Mouse (Mus musculus) embryonic fibroblast, embryonic 13.5 days (primary cell): ENCODE results near the gene Sectm1b. TPM values are rescaled to one million over a fixed set of nuclear protein-coding genes. Genes with fewer than 3 reads are reported as not detected.
"Not testable (repeated sequence)": the region's sequence is repeated elsewhere in the genome, so short reads cannot be mapped to it uniquely, and the experiment has no call there.

Experiments
- H3K27ac ChIP-seq: 2 replicates; pipeline ENCODE4 v1.5.1; 2012; ENCODE audit warnings: low read length, control low read depth, inconsistent platforms; ENCODE audit not compliant: insufficient read depth
- H3K4me1 ChIP-seq: 2 replicates; pipeline ENCODE4 v1.6.1; 2011; ENCODE audit warnings: low read length; ENCODE audit not compliant: control insufficient read depth, insufficient read depth
- H3K4me3 ChIP-seq: 2 replicates; pipeline ENCODE4 v1.5.1; 2011; ENCODE audit warnings: mild to moderate bottlenecking, control low read depth, low read length; ENCODE audit not compliant: insufficient read depth
- CTCF ChIP-seq: IDR thresholded peaks from 2 replicates; pipeline ENCODE4 v1.5.1; 2011; ENCODE audit warnings: mild to moderate bottlenecking, control low read depth, low read length, moderate library complexity, borderline replicate concordance; ENCODE audit not compliant: insufficient read depth
- POLR2A ChIP-seq: IDR thresholded peaks from 2 replicates; pipeline ENCODE4 v1.6.1; 2011; ENCODE audit warnings: low read depth, mild to moderate bottlenecking, control low read depth, low read length, moderate library complexity
- polyA plus RNA-seq: library from polyadenylated mRNA; stranded (reverse); fragments of >200 nt; gene quantifications from 2 replicates; pipeline ENCODE4 v1.2.4, GENCODE M21; 2011; ENCODE audit warnings: low read depth; ENCODE audit not compliant: missing spikeins, insufficient read length

Gene Sectm1b
- polyA plus RNA-seq = not detected in 2 replicates

- no peak within 1 kb of the TSS for H3K4me3 ChIP-seq
- H3K4me1 ChIP-seq = no peaks in the 10 kb centered on the region
- H3K27ac ChIP-seq = no peak within 1 kb of the TSS
- TF ChIP-seq POLR2A = no peak
- TF ChIP-seq CTCF = no peak
Measured at GRCm38 (mm10) chr11:121063379-121063778, at the start of gene Sectm1b. TSS of gene Sectm1b (minus strand) at chr11:121063569.

- TF ChIP-seq POLR2A = no peak
- TF ChIP-seq CTCF = no peak
- Histone ChIP-seq H3K27ac (no peak overlapping the region), H3K4me3 (no peak overlapping the region), H3K4me1 (no peaks in the 10 kb centered on the region)
Measured at GRCm38 (mm10) chr11:121112091-121112775, 48.9 kb upstream of the Sectm1b start.

DNA sequence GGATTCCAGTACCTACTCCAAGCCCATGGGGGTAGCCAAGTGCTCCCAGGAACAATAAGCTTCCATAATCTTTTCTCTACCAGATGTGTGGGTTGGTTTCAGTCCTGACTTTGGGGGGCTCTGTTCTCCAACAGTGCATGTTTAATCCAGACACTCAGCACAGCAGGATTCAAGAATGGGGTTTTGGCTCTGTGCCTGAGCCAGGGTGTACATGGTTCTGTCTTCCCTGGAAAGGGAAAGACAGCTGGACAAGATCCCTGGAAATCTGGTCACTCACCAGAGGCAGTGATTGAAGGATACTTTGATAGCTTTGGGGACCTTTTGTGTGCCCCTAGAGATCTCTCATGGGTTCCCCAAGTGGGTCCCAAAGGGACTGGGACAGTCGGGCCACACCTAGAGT is 48.2 kb upstream of the Sectm1b start:
- no peaks in the 10 kb centered on the region for H3K4me1 ChIP-seq
- TF ChIP-seq POLR2A = no peak
- no peak for TF ChIP-seq CTCF
- no peak overlapping the region for H3K4me3 ChIP-seq

DNA sequence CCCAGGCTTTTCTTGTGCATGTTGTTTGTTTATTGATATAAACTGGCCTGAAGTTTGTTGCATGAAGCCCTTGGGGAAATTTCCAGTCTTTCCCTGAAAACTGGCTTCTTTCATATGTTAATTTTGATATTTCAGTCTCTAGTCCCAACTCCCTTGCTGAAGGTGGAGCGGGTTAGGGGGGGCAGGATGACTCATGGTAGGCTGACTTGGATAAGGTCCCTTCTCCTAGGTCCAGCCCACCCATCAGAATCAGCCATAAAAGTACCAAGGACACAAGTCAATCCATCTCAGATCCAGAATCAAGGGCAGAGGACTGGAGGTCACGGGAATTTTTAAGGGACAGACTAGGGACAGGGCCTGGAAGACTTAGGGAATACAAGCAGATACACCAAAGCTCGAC is 47.7 kb upstream of the Sectm1b start:
- TF ChIP-seq POLR2A (no peak), CTCF (no peak)
- no peak overlapping the region for H3K27ac ChIP-seq
- H3K4me1 ChIP-seq = no peaks in the 10 kb centered on the region
- no peak overlapping the region for H3K4me3 ChIP-seq

More for the DNA sequence above, 48.2 kb upstream of the Sectm1b start:
- no peak overlapping the region for H3K27ac ChIP-seq

DNA sequence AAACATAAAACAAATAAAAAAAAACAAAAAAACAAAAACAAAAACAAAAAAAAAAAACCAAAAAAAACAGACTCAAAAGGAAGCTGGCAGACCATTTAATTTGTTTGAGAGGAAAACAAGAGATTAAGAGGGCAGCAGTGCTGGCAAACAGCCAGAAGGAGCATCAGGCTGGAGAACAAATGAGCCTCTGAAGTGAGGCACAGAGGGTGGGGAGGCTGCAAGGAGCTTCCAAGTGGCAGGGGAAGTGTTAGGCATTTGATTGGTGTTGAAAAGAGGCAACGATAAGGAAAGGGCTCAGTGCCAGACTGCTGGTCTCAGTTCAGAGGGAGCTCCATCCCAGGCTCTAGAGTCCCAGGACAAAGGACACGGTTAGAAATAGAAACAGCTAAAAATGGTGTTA is 46.6 kb upstream of the Sectm1b start:
- no peak overlapping the region for H3K27ac ChIP-seq
- TF ChIP-seq POLR2A (no peak), CTCF (no peak)
- H3K4me1 ChIP-seq = no peaks in the 10 kb centered on the region
- no peak overlapping the region for H3K4me3 ChIP-seq

GRCm38 (mm10) chr11:121108061-121108460 is 44.7 kb upstream of the Sectm1b start:
- H3K4me1 ChIP-seq = no peaks in the 10 kb centered on the region
- TF ChIP-seq POLR2A = no peak
- TF ChIP-seq CTCF = no peak
- no peak overlapping the region for H3K4me3 ChIP-seq
- H3K27ac ChIP-seq = no peak overlapping the region

- H3K4me3 ChIP-seq, H3K27ac ChIP-seq, H3K4me1 ChIP-seq: not testable (repeated sequence)
Measured at GRCm38 (mm10) chr11:121107242-121107641, 43.9 kb upstream of the Sectm1b start.

DNA sequence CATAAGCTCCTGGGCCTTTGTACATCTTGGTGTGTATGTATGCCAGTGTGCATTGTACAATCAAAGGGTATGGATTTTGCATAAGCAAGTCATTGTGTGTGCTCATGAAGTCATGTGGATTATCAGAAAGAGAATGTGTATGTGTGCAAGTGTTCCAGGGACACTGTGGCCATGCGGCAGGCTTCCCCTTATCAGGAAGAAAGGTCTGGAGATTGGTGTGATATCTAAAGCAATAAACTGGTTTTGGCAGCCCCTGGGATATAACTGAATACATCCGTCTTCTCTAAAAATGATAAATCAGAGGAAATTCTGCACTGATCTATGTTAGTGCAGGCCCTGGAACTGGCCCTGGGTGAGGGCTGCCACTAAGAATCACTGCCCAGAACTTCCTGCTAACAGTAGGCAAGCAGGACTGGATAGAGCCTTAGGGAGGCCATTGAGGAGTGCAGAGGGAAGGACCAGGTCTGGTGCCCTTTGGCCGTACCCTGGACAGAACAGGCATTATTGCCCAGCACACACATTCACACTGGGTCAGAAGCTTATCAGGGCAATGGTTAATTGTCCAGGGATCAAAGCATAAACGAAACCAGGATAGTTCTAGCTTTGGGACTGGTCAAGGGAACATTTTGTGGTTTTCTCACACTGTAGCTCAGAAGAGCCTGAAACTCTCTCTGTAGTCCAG is 37.9 kb upstream of the Sectm1b start:
- H3K4me3 ChIP-seq = no peak overlapping the region
- TF ChIP-seq POLR2A (no peak), CTCF (no peak)
- H3K27ac ChIP-seq = no peak overlapping the region
- no peaks in the 10 kb centered on the region for H3K4me1 ChIP-seq

DNA sequence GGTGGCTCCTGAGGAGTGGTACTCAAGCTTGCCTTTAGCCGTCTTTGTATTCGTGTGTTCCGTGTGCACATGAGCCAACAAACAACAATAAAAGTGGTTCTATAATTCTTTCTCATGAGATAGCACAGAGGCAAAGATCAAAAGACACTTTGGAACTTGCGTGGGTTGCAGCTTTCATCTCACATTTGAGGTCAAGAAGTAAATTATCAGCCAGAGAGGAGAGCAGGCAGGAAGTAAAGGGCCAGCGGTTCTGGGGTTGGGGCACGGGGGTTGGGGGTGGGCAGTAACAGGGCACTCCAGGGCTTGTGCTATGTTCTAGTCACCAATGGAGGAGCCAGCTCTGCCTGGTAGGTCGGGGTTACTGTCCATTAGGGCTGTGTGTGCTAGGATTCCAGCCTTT is 37.3 kb upstream of the Sectm1b start:
- Histone ChIP-seq H3K4me3 (no peak overlapping the region), H3K4me1 (no peaks in the 10 kb centered on the region), H3K27ac (no peak overlapping the region)
- TF ChIP-seq CTCF = no peak
- no peak for TF ChIP-seq POLR2A

DNA sequence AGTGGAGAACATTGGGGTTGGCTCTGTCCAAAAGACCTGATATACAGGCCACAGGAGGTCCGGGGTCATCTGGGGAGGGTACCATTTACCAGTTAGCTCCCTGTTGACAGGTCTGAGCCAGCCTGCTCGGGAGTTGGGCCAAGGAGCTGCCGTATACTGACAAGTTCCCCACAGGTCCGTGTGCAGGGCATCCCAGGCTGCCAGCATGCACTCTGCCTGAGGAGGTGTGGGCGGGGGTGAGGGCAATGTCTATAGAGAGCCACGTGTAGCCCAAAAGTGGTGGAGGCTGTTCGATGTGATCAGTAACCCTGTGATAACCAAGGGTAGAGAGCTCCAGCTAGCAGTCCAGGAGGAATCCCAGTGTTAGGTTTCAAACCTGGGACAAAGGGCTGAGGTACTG is 36.4 kb upstream of the Sectm1b start:
- Histone ChIP-seq H3K4me3 (no peak overlapping the region), H3K4me1 (no peaks in the 10 kb centered on the region), H3K27ac (no peak overlapping the region)
- TF ChIP-seq POLR2A (no peak), CTCF (no peak)
